Mouse (Mus musculus) kidney, embryonic 15.5 days (tissue): ENCODE results near the gene Klf4. TPM values are rescaled to one million over a fixed set of nuclear protein-coding genes. Genes with fewer than 3 reads are reported as not detected.
A peak's percentile ranks its signal among the peaks of the same experiment; 100 is the strongest.

Experiments
- ATAC-seq: fragments of 200-750 bp; cut with Nextera tagmentation; replicated peaks from 2 replicates; pipeline ENCODE4 v1.8.0; 2017; ENCODE audit warnings: moderate TSS enrichment; ENCODE audit not compliant: low FRiP score
- H3K27ac ChIP-seq: fragments of 300-500 bp; sonication (generic); 2 replicates; pipeline ENCODE4 v1.5.1; 2015; ENCODE audit warnings: mild to moderate bottlenecking, inconsistent platforms
- H3K27me3 ChIP-seq: fragments of 300-500 bp; sonication (generic); 2 replicates; pipeline ENCODE4 v1.6.1; 2015; ENCODE audit warnings: inconsistent platforms
- H3K36me3 ChIP-seq: fragments of 300-500 bp; sonication (generic); 2 replicates; pipeline ENCODE4 v1.6.1; 2015; ENCODE audit warnings: inconsistent platforms
- H3K4me1 ChIP-seq: fragments of 300-500 bp; sonication (generic); 2 replicates; pipeline ENCODE4 v1.6.1; 2015; ENCODE audit warnings: inconsistent platforms
- H3K4me2 ChIP-seq: fragments of 300-500 bp; sonication (generic); 2 replicates; pipeline ENCODE4 v1.6.1; 2015; ENCODE audit warnings: moderate library complexity, mild to moderate bottlenecking, inconsistent platforms
- H3K4me3 ChIP-seq: fragments of 300-500 bp; sonication (generic); replicated peaks from 2 replicates; pipeline ENCODE4 v1.5.1; 2015; ENCODE audit warnings: mild to moderate bottlenecking, inconsistent platforms
- H3K9ac ChIP-seq: fragments of 300-500 bp; sonication (generic); 2 replicates; pipeline ENCODE4 v1.6.1; 2015; ENCODE audit warnings: mild to moderate bottlenecking, inconsistent platforms
- H3K9me3 ChIP-seq: fragments of 300-500 bp; sonication (generic); replicated peaks from 2 replicates; pipeline ENCODE4 v1.6.1; 2016; ENCODE audit warnings: inconsistent platforms
- WGBS: fragments of 180-500 bp; shearing (Covaris S2); methylation state at CpG from one replicate; pipeline ENCODE4 v1.1.7; 2015; ENCODE audit warnings: mixed read lengths; 5-methylcytosine and 5-hydroxymethylcytosine counted together
- polyA plus RNA-seq: library from polyadenylated mRNA; unstranded; fragments of >200 nt; fragmentation: Nextera tagmentation; extraction: Ambion mirVana; gene quantifications from 2 replicates; pipeline ENCODE4 v1.2.1, GENCODE M21; 2015

Gene Klf4
- polyA plus RNA-seq, result 5.4 TPM in 2 replicates

GRCm38 (mm10) chr4:55532407-55533195 is at the start of gene Klf4:
TSS of gene Klf4 (minus strand) at chr4:55532466.
- peak within 1 kb of the TSS; percentile 92 for H3K27ac ChIP-seq
- 1% methylated on average over 70 of the region's 99 CpGs for WGBS

GRCm38 (mm10) chr4:55571432-55571831 is 39.2 kb upstream of the Klf4 start:
- no peaks in the 10 kb centered on the region for H3K4me1 ChIP-seq
- no peaks in the 10 kb centered on the region for H3K27me3 ChIP-seq
- no peaks in the 10 kb centered on the region for H3K9me3 ChIP-seq
- 55% methylated on average over 2 of the region's 2 CpGs for WGBS
- no peaks in the 10 kb centered on the region for H3K36me3 ChIP-seq
- H3K4me3 ChIP-seq, result no peak overlapping the region
- no peak overlapping the region for H3K4me2 ChIP-seq
- no peak for ATAC-seq
- no peak overlapping the region for H3K9ac ChIP-seq
- no peak overlapping the region for H3K27ac ChIP-seq

More at GRCm38 (mm10) chr4:55532407-55533195, at the start of gene Klf4:
- no peaks in the 10 kb centered on the region for H3K9me3 ChIP-seq
- peaks cover 30% of the 10 kb centered on the region for H3K4me1 ChIP-seq
- H3K27me3 ChIP-seq, result peaks cover 17% of the 10 kb centered on the region
- ATAC-seq, result peak; percentile 88
- peak within 1 kb of the TSS; percentile 59 for H3K9ac ChIP-seq
- H3K36me3 ChIP-seq, result no peaks in the 10 kb centered on the region
- H3K4me3 ChIP-seq, result peak within 1 kb of the TSS; percentile 66
- peak within 1 kb of the TSS; percentile 94 for H3K4me2 ChIP-seq

- ATAC-seq, result no peak
- H3K36me3 ChIP-seq, result no peaks in the 10 kb centered on the region
- no peaks in the 10 kb centered on the region for H3K4me1 ChIP-seq
- WGBS, result 86% methylated on average over 9 of the region's 9 CpGs
- no peak overlapping the region for H3K9ac ChIP-seq
- H3K4me3 ChIP-seq, result no peak overlapping the region
- H3K27me3 ChIP-seq, result no peaks in the 10 kb centered on the region
- no peak overlapping the region for H3K4me2 ChIP-seq
- H3K27ac ChIP-seq, result no peak overlapping the region
- no peaks in the 10 kb centered on the region for H3K9me3 ChIP-seq
Observed at GRCm38 (mm10) chr4:55567986-55568385, 35.7 kb upstream of the Klf4 start.

GRCm38 (mm10) chr4:55567575-55567974 is 35.3 kb upstream of the Klf4 start:
- Histone ChIP-seq H3K36me3 (no peaks in the 10 kb centered on the region), H3K4me1 (no peaks in the 10 kb centered on the region), H3K27ac (no peak overlapping the region), H3K27me3 (no peaks in the 10 kb centered on the region), H3K4me3 (no peak overlapping the region), H3K4me2 (no peak overlapping the region), H3K9me3 (no peaks in the 10 kb centered on the region), H3K9ac (no peak overlapping the region)
- WGBS, result 76% methylated on average over 5 of the region's 5 CpGs
- no peak for ATAC-seq

GRCm38 (mm10) chr4:55564317-55564716 is 32.1 kb upstream of the Klf4 start:
- no peaks in the 10 kb centered on the region for H3K4me1 ChIP-seq
- H3K27me3 ChIP-seq, result no peaks in the 10 kb centered on the region
- no peak overlapping the region for H3K27ac ChIP-seq
- H3K36me3 ChIP-seq, result no peaks in the 10 kb centered on the region
- no peak overlapping the region for H3K9ac ChIP-seq
- H3K9me3 ChIP-seq, result no peaks in the 10 kb centered on the region
- no peak for ATAC-seq
- 83% methylated on average over 2 of the region's 2 CpGs for WGBS
- no peak overlapping the region for H3K4me2 ChIP-seq
- H3K4me3 ChIP-seq, result no peak overlapping the region

GRCm38 (mm10) chr4:55563050-55563449 is 30.8 kb upstream of the Klf4 start:
- Histone ChIP-seq H3K27me3 (no peaks in the 10 kb centered on the region), H3K4me1 (no peaks in the 10 kb centered on the region), H3K27ac (no peak overlapping the region), H3K9me3 (no peaks in the 10 kb centered on the region), H3K4me3 (no peak overlapping the region), H3K36me3 (no peaks in the 10 kb centered on the region), H3K9ac (no peak overlapping the region), H3K4me2 (no peak overlapping the region)
- no peak for ATAC-seq
- 69% methylated on average over 8 of the region's 8 CpGs for WGBS

GRCm38 (mm10) chr4:55562062-55562461 is 29.8 kb upstream of the Klf4 start:
- 82% methylated on average over 3 of the region's 3 CpGs for WGBS

GRCm38 (mm10) chr4:55546869-55547268 is 14.6 kb upstream of the Klf4 start:
- ATAC-seq, result no peak
- Histone ChIP-seq H3K4me1 (no peaks in the 10 kb centered on the region), H3K27ac (no peak overlapping the region), H3K36me3 (no peaks in the 10 kb centered on the region), H3K9me3 (no peaks in the 10 kb centered on the region), H3K9ac (no peak overlapping the region), H3K27me3 (no peaks in the 10 kb centered on the region), H3K4me2 (no peak overlapping the region), H3K4me3 (no peak overlapping the region)
- WGBS, result 84% methylated on average over 12 of the region's 12 CpGs

More at GRCm38 (mm10) chr4:55562062-55562461, 29.8 kb upstream of the Klf4 start:
- Histone ChIP-seq H3K4me1 (no peaks in the 10 kb centered on the region), H3K9ac (no peak overlapping the region), H3K36me3 (no peaks in the 10 kb centered on the region), H3K4me2 (no peak overlapping the region), H3K4me3 (no peak overlapping the region), H3K9me3 (no peaks in the 10 kb centered on the region), H3K27ac (no peak overlapping the region), H3K27me3 (no peaks in the 10 kb centered on the region)
- ATAC-seq, result no peak

GRCm38 (mm10) chr4:55542753-55543152 is 10.5 kb upstream of the Klf4 start:
- H3K9ac ChIP-seq, result no peak overlapping the region
- H3K27ac ChIP-seq, result no peak overlapping the region
- H3K27me3 ChIP-seq, result no peaks in the 10 kb centered on the region
- ATAC-seq, result no peak
- 83% methylated on average over 2 of the region's 2 CpGs for WGBS
- H3K4me3 ChIP-seq, result no peak overlapping the region
- no peak overlapping the region for H3K4me2 ChIP-seq
- H3K36me3 ChIP-seq, result no peaks in the 10 kb centered on the region
- no peaks in the 10 kb centered on the region for H3K4me1 ChIP-seq
- H3K9me3 ChIP-seq, result no peaks in the 10 kb centered on the region

- ATAC-seq, result no peak
- Histone ChIP-seq H3K36me3 (no peaks in the 10 kb centered on the region), H3K27me3 (no peaks in the 10 kb centered on the region), H3K4me2 (no peak overlapping the region), H3K9ac (no peak overlapping the region), H3K4me1 (no peaks in the 10 kb centered on the region), H3K27ac (no peak overlapping the region), H3K9me3 (no peaks in the 10 kb centered on the region), H3K4me3 (no peak overlapping the region)
- 68% methylated on average over 4 of the region's 4 CpGs for WGBS
Observed at GRCm38 (mm10) chr4:55541654-55542053, 9.4 kb upstream of the Klf4 start.

- no peak for ATAC-seq
- Histone ChIP-seq H3K27me3 (no peaks in the 10 kb centered on the region), H3K4me1 (no peaks in the 10 kb centered on the region), H3K36me3 (no peaks in the 10 kb centered on the region), H3K27ac (no peak overlapping the region), H3K4me2 (no peak overlapping the region), H3K9ac (no peak overlapping the region), H3K4me3 (no peak overlapping the region), H3K9me3 (no peaks in the 10 kb centered on the region)
- WGBS, result 61% methylated on average over 4 of the region's 4 CpGs
Observed at GRCm38 (mm10) chr4:55541221-55541620, 9.0 kb upstream of the Klf4 start.

GRCm38 (mm10) chr4:55535012-55535411 is 2.7 kb upstream of the Klf4 start:
- Histone ChIP-seq H3K36me3 (no peaks in the 10 kb centered on the region), H3K4me3 (no peak overlapping the region), H3K9me3 (no peaks in the 10 kb centered on the region), H3K9ac (no peak overlapping the region), H3K27me3 (peaks cover 10% of the 10 kb centered on the region; the same call in 1 of the 2 replicates), H3K4me1 (peaks cover 27% of the 10 kb centered on the region), H3K4me2 (no peak overlapping the region), H3K27ac (no peak overlapping the region)
- ATAC-seq, result no peak

- Histone ChIP-seq H3K27ac (no peak overlapping the region), H3K4me3 (no peak overlapping the region), H3K4me1 (peaks cover 30% of the 10 kb centered on the region), H3K9ac (no peak overlapping the region), H3K27me3 (peaks cover 14% of the 10 kb centered on the region), H3K4me2 (no peak overlapping the region), H3K36me3 (no peaks in the 10 kb centered on the region), H3K9me3 (no peaks in the 10 kb centered on the region)
- ATAC-seq, result no peak
- WGBS, result 68% methylated on average over 4 of the region's 4 CpGs
Observed at GRCm38 (mm10) chr4:55534510-55534909, 2.2 kb upstream of the Klf4 start.
